Mouse (Mus musculus): ENCODE measurements around the gene C530008M17Rik. TPM values are rescaled to one million over a fixed set of nuclear protein-coding genes. Genes with fewer than 3 reads are reported as not detected.

C530008M17Rik gene
- polyA plus RNA-seq, 1 experiment from 2014 or later = 58.5 TPM

DNA sequence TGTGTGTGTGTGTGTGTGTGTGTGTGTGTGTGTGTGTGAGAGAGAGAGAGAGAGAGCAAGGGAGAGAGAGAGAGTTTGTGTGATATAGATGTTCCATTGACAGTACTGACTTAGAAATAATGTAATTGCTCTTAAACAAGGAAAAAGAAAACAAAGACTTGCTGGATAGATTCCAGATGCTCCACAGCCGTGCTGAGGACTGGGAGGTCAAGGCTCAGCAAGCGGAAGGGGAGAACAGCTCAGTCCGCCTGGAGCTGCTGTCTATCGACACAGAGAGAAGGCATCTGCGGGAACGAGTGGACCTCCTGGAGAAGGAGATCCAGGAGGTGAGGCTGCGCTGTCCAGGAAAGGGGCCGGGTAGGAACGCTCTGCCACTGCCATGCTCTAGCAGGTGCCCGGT is 22.3 kb upstream of the C530008M17Rik start:
- Histone ChIP-seq H3K9me3 (ENCODE audit: control insufficient read depth, low read length) (no peaks in the 10 kb centered on the region), H3K27ac (ENCODE audit: low read depth, low read length) (no peak overlapping the region), H3K4me3 (ENCODE audit: low read depth, low read length) (no peak overlapping the region), H3K36me3 (ENCODE audit: control insufficient read depth, insufficient read depth, low read length) (0 out of 2 replicates have a peak, but pooled peaks cover 3% of the 10 kb centered on the region), H3K9ac (ENCODE audit: low read depth, low read length) (no peak overlapping the region), H3K4me1 (replicated peaks; ENCODE audit: control insufficient read depth, insufficient read depth, low read length) (no peaks in the 10 kb centered on the region), H3K4me2 (replicated peaks; ENCODE audit: low read depth, low read length) (no peak overlapping the region), H3K27me3 (ENCODE audit: control insufficient read depth, insufficient read depth, low read length) (no peaks in the 10 kb centered on the region)
- ATAC-seq (ENCODE audit: low FRiP score) (no peak), DNase-seq (ENCODE audit: low spot score) (no peak)
- 78% methylated on average over 10 of the region's 10 CpGs for WGBS

GRCm38 (mm10) chr5:76635592-76635991 is 20.7 kb upstream of the C530008M17Rik start:
- 93% methylated on average over 2 of the region's 2 CpGs for WGBS
- Histone ChIP-seq H3K36me3 (ENCODE audit: control insufficient read depth, insufficient read depth, low read length) (0 out of 2 replicates have a peak, but pooled peaks cover 3% of the 10 kb centered on the region), H3K27me3 (ENCODE audit: control insufficient read depth, insufficient read depth, low read length) (no peaks in the 10 kb centered on the region), H3K4me3 (ENCODE audit: low read depth, low read length) (no peak overlapping the region), H3K27ac (ENCODE audit: low read depth, low read length) (no peak overlapping the region), H3K4me2 (replicated peaks; ENCODE audit: low read depth, low read length) (no peak overlapping the region), H3K4me1 (replicated peaks; ENCODE audit: control insufficient read depth, insufficient read depth, low read length) (no peaks in the 10 kb centered on the region), H3K9ac (ENCODE audit: low read depth, low read length) (no peak overlapping the region), H3K9me3 (ENCODE audit: control insufficient read depth, low read length) (no peaks in the 10 kb centered on the region)
- ATAC-seq (ENCODE audit: low FRiP score) = no peak
- DNase-seq (ENCODE audit: low spot score) = no peak

DNA sequence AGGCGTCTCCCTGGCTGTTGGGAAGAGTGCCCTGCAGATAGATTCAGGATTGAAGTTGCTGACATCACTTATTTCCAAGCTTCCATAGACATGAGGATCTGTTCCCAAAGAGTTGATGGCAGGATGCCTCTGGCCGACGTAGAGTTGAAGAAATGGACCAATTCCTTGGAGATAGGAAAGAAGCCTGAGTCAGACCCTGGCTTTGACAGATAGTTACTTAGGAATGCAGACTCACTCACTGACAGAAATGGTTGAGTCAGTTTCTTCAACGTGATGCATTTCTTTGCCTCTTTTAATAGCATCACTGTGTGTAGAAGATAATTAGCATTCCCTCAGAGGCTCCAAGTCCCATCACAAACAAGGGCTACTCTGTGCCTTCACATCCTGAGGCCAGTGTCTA is 14.2 kb upstream of the C530008M17Rik start:
- Histone ChIP-seq H3K4me2 (replicated peaks; ENCODE audit: low read depth, low read length) (no peak overlapping the region), H3K4me1 (replicated peaks; ENCODE audit: control insufficient read depth, insufficient read depth, low read length) (no peaks in the 10 kb centered on the region), H3K27me3 (ENCODE audit: control insufficient read depth, insufficient read depth, low read length) (no peaks in the 10 kb centered on the region), H3K27ac (ENCODE audit: low read depth, low read length) (no peak overlapping the region), H3K9me3 (ENCODE audit: control insufficient read depth, low read length) (no peaks in the 10 kb centered on the region), H3K4me3 (ENCODE audit: low read depth, low read length) (no peak overlapping the region), H3K36me3 (ENCODE audit: control insufficient read depth, insufficient read depth, low read length) (0 out of 2 replicates have a peak, but pooled peaks cover 9% of the 10 kb centered on the region), H3K9ac (ENCODE audit: low read depth, low read length) (no peak overlapping the region)
- 94% methylated on average over 4 of the region's 4 CpGs for WGBS
- no peak for ATAC-seq (ENCODE audit: low FRiP score)
- DNase-seq (ENCODE audit: low spot score) = no peak

DNA sequence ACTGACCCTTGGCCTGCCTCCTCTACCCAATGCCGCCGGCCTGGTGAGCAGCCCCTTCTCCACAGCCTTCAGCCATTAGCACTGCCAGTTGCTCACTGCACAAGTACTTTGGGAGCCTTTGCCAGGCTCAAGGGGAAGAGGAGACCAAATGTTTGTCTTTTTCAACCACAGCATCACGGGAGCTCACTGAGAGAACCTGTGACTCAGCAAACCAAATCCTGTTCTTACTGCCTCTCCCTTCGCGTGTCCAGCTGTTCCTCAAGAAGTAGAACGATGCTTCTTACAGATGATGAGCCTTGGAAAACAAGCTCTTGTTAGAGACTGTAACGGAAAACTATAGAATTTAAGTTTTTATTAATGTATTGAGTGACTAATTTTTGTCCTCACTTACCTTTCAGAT is 12.1 kb upstream of the C530008M17Rik start:
- Histone ChIP-seq H3K27me3 (ENCODE audit: control insufficient read depth, insufficient read depth, low read length) (no peaks in the 10 kb centered on the region), H3K36me3 (ENCODE audit: control insufficient read depth, insufficient read depth, low read length) (0 out of 2 replicates have a peak, but pooled peaks cover 9% of the 10 kb centered on the region), H3K9me3 (ENCODE audit: control insufficient read depth, low read length) (no peaks in the 10 kb centered on the region), H3K9ac (ENCODE audit: low read depth, low read length) (no peak overlapping the region), H3K4me2 (replicated peaks; ENCODE audit: low read depth, low read length) (no peak overlapping the region), H3K4me1 (replicated peaks; ENCODE audit: control insufficient read depth, insufficient read depth, low read length) (no peaks in the 10 kb centered on the region), H3K27ac (ENCODE audit: low read depth, low read length) (no peak overlapping the region), H3K4me3 (ENCODE audit: low read depth, low read length) (no peak overlapping the region)
- DNase-seq (ENCODE audit: low spot score) (no peak), ATAC-seq (ENCODE audit: low FRiP score) (no peak)
- 89% methylated on average over 7 of the region's 7 CpGs for WGBS

DNA sequence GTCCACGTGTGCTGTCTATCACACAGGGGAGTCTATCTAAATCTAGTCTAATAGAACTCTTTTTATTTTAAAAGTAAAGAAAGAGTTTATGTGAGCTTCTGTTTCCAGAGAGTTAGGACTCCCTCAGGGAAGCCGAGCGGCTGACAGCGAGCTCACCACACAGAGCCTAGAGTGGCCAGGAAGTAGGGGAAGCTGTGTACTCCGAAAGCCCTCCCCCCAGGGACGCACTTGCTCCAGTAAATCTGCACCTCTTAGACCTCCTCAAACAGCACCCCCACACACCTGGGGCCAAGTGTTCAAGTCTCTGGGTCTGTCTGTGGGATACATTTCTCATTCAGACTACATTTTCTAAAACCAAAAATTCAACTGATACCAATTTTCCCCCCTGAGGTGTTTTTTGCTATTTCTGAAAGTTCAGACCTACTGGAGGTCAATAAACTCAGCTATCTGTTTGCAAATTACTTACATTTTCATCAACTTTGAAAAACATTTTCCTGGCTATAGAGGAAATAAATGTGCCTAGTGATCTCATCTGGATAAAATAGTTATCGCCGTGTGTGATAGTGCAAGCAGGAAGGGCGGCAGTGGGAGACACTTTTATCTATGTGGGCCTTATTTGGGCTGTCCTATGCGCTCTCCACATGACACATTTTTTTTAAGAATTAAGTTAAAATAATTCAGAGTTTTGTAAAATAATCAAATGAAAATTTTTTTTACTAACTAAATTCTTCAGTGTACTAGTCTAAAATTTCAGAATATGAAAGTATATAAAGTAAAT is 11.0 kb upstream of the C530008M17Rik start:
- 0 out of 2 replicates have a peak, but pooled peaks cover 9% of the 10 kb centered on the region for H3K36me3 ChIP-seq (ENCODE audit: control insufficient read depth, insufficient read depth, low read length)
- no peak overlapping the region for H3K9ac ChIP-seq (ENCODE audit: low read depth, low read length)
- WGBS = 94% methylated on average over 10 of the region's 10 CpGs

GRCm38 (mm10) chr5:76649897-76650296 is 6.4 kb upstream of the C530008M17Rik start:
- H3K27ac ChIP-seq (ENCODE audit: low read depth, low read length) = no peak overlapping the region
- H3K36me3 ChIP-seq (ENCODE audit: control insufficient read depth, insufficient read depth, low read length) = no peaks in the 10 kb centered on the region
- WGBS = 81% methylated on average over 4 of the region's 4 CpGs
- no peaks in the 10 kb centered on the region for H3K4me1 ChIP-seq (replicated peaks; ENCODE audit: control insufficient read depth, insufficient read depth, low read length)
- H3K4me3 ChIP-seq (ENCODE audit: low read depth, low read length) = no peak overlapping the region
- no peak for ATAC-seq (ENCODE audit: low FRiP score)
- DNase-seq (ENCODE audit: low spot score) = no peak
- H3K4me2 ChIP-seq (replicated peaks; ENCODE audit: low read depth, low read length) = no peak overlapping the region
- no peaks in the 10 kb centered on the region for H3K9me3 ChIP-seq (ENCODE audit: control insufficient read depth, low read length)
- H3K9ac ChIP-seq (ENCODE audit: low read depth, low read length) = no peak overlapping the region
- H3K27me3 ChIP-seq (ENCODE audit: control insufficient read depth, insufficient read depth, low read length) = no peaks in the 10 kb centered on the region

More for the DNA sequence above, 11.0 kb upstream of the C530008M17Rik start:
- ATAC-seq (ENCODE audit: low FRiP score) (no peak), DNase-seq (ENCODE audit: low spot score) (no peak)
- H3K27ac ChIP-seq (ENCODE audit: low read depth, low read length) = no peak overlapping the region
- no peaks in the 10 kb centered on the region for H3K4me1 ChIP-seq (replicated peaks; ENCODE audit: control insufficient read depth, insufficient read depth, low read length)
- no peak overlapping the region for H3K4me3 ChIP-seq (ENCODE audit: low read depth, low read length)
- H3K27me3 ChIP-seq (ENCODE audit: control insufficient read depth, insufficient read depth, low read length) = no peaks in the 10 kb centered on the region
- H3K9me3 ChIP-seq (ENCODE audit: control insufficient read depth, low read length) = no peaks in the 10 kb centered on the region
- no peak overlapping the region for H3K4me2 ChIP-seq (replicated peaks; ENCODE audit: low read depth, low read length)

DNA sequence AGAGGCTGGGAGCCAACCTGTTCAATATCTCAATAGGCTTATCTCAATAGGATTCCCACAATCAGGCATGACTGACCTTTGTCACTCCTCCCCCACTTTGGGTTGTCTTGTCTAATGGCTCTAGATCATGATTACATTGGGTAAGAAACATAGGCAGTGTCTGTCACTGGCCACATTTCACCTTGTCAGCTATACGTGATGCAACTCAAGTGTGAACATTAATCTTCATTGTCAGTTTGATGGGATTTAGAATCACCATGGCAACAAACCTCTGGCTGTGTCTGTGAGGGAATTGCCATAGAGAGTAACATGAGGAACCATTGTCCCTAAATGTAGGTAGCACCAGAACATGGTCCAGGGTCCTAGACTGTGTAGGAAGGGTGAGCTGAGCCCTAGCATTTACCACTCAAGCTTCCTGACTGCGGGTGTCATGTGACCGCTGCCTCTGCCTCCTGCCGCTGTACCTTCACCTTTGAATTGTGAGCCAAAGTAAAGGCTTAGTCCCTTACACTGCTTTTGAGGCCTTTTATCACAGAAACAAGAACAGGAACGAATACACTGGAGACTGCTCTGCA is 5.1 kb upstream of the C530008M17Rik start:
- Histone ChIP-seq H3K4me3 (ENCODE audit: low read depth, low read length) (no peak overlapping the region), H3K4me2 (replicated peaks; ENCODE audit: low read depth, low read length) (no peak overlapping the region), H3K27me3 (ENCODE audit: control insufficient read depth, insufficient read depth, low read length) (no peaks in the 10 kb centered on the region), H3K9me3 (ENCODE audit: control insufficient read depth, low read length) (no peaks in the 10 kb centered on the region), H3K4me1 (replicated peaks; ENCODE audit: control insufficient read depth, insufficient read depth, low read length) (no peaks in the 10 kb centered on the region), H3K36me3 (ENCODE audit: control insufficient read depth, insufficient read depth, low read length) (no peaks in the 10 kb centered on the region), H3K9ac (ENCODE audit: low read depth, low read length) (no peak overlapping the region), H3K27ac (ENCODE audit: low read depth, low read length) (0 out of 2 replicates have a peak overlapping the region, but pooled peaks have one; percentile 10)
- WGBS = 65% methylated on average over 5 of the region's 5 CpGs
- peak; percentile 30; the same call in 1 of the 2 replicates for ATAC-seq (ENCODE audit: low FRiP score)
- DNase-seq (ENCODE audit: low spot score) = no peak

DNA sequence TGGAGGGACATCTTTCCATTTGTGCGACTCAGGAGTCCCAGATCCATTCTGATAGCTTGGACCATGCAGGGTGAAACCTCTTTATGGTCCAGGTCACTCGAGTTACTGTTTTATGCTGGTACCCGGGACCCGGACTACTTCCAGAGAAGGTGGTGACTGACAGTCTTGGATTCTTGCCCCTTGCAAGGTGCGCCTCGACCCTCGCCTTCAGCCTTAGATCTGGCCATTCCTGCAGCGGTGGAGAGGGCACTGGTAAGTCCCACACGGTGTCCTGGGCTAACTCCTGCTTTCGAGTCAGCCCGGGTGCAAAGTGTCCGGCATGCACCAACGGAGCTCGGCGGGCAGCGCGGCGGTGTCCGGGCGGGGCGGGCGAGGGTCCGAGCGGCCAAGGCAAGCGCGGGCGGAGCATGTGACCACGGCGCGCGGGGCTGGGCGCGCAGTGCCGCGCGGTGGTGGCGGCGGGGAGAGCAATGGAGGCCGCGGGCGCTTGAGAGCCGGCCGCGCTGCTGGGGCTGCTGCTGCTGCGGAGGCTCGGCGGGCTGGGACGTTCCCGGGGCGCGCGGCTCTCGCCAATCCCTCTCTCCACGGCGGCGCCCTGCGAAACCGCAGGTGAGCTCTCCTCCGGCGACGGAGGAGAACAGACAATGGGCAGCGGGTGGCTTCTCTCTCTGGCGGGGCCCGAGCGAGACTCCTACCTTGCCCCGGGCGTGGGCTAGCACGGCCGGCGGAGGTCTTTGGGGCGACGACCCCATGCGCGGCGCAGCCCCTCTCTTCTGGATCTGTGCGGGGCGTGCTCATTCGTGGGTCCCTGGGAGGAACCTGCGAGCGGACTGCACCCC is 1.2 kb downstream of the C530008M17Rik start:
- WGBS = 2% methylated on average over 51 of the region's 80 CpGs
- no peaks in the 10 kb centered on the region for H3K36me3 ChIP-seq (ENCODE audit: control insufficient read depth, insufficient read depth, low read length)
- H3K4me3 ChIP-seq (ENCODE audit: low read depth, low read length) = peak overlapping the region; percentile 78
- DNase-seq (ENCODE audit: low spot score) (peak; percentile 87), ATAC-seq (ENCODE audit: low FRiP score) (peak; percentile 93)
- no peaks in the 10 kb centered on the region for H3K27me3 ChIP-seq (ENCODE audit: control insufficient read depth, insufficient read depth, low read length)
- peak overlapping the region; percentile 96 for H3K27ac ChIP-seq (ENCODE audit: low read depth, low read length)
- H3K9me3 ChIP-seq (ENCODE audit: control insufficient read depth, low read length) = no peaks in the 10 kb centered on the region
- no peaks in the 10 kb centered on the region for H3K4me1 ChIP-seq (replicated peaks; ENCODE audit: control insufficient read depth, insufficient read depth, low read length)
- peak overlapping the region; percentile 84 for H3K4me2 ChIP-seq (replicated peaks; ENCODE audit: low read depth, low read length)
- peak overlapping the region; percentile 94 for H3K9ac ChIP-seq (ENCODE audit: low read depth, low read length)
